Mouse (Mus musculus) heart, embryonic 16.5 days (tissue): ENCODE results near the gene Irak3. TPM values are rescaled to one million over a fixed set of nuclear protein-coding genes. Genes with fewer than 3 reads are reported as not detected.

ENCODE experiments used
- ATAC-seq: fragments of 200-750 bp; cut with Nextera tagmentation; replicated peaks from 2 replicates; pipeline ENCODE4 v1.8.0; 2017; ENCODE audit warnings: moderate number of reproducible peaks; ENCODE audit not compliant: insufficient read depth, low FRiP score; ENCODE audit errors: extremely low read depth
- H3K27ac ChIP-seq: fragments of 300-500 bp; sonication (generic); 2 replicates; pipeline ENCODE4 v1.5.1; 2014; ENCODE audit warnings: mild to moderate bottlenecking, low read length, control low read depth, moderate library complexity
- H3K27me3 ChIP-seq: fragments of 300-500 bp; sonication (generic); 2 replicates; pipeline ENCODE4 v1.6.1; 2014; ENCODE audit warnings: low read length, mixed read lengths; ENCODE audit not compliant: control insufficient read depth, insufficient read depth
- H3K36me3 ChIP-seq: fragments of 300-500 bp; sonication (generic); 2 replicates; pipeline ENCODE4 v1.6.1; 2014; ENCODE audit not compliant: control insufficient read depth, insufficient read depth
- H3K4me1 ChIP-seq: fragments of 300-500 bp; sonication (generic); 2 replicates; pipeline ENCODE4 v1.6.1; 2014; ENCODE audit warnings: low read length, mixed read lengths; ENCODE audit not compliant: control insufficient read depth, insufficient read depth
- H3K4me2 ChIP-seq: fragments of 300-500 bp; sonication (generic); 2 replicates; pipeline ENCODE4 v1.6.1; 2014; ENCODE audit warnings: low read depth, mild to moderate bottlenecking, control low read depth, low read length
- H3K4me3 ChIP-seq: fragments of 300-500 bp; sonication (generic); 2 replicates; pipeline ENCODE4 v1.5.1; 2014; ENCODE audit warnings: mild to moderate bottlenecking, control low read depth, low read length
- H3K9ac ChIP-seq: fragments of 300-500 bp; sonication (generic); 2 replicates; pipeline ENCODE4 v1.6.1; 2014; ENCODE audit warnings: low read length, control low read depth
- H3K9me3 ChIP-seq: fragments of 300-500 bp; sonication (generic); replicated peaks from 2 replicates; pipeline ENCODE4 v1.6.1; 2016; ENCODE audit warnings: low read length; ENCODE audit not compliant: control insufficient read depth
- WGBS: fragments of 180-500 bp; shearing (Covaris S2); extraction: QIAGEN DNeasy Blood & Tissue Kit; methylation state at CpG from one replicate; pipeline ENCODE4 v1.1.7; 2014; 5-methylcytosine and 5-hydroxymethylcytosine counted together
- polyA plus RNA-seq: library from polyadenylated mRNA; unstranded; fragments of >200 nt; fragmentation: Nextera tagmentation; extraction: Ambion mirVana; gene quantifications from 2 replicates; pipeline ENCODE4 v1.2.1, GENCODE M21; 2015

The Irak3 gene
- polyA plus RNA-seq, result 0.76 and 0.91 TPM in 2 replicates

- H3K9ac ChIP-seq, result peak within 1 kb of the TSS; percentile 67
- no peaks in the 10 kb centered on the region for H3K36me3 ChIP-seq
- peak; percentile 65; the same call in 1 of the 2 replicates for ATAC-seq
- no peaks in the 10 kb centered on the region; the same call in 1 of the 2 replicates for H3K4me1 ChIP-seq
- 1% methylated on average over 13 of the region's 13 CpGs for WGBS
- peak within 1 kb of the TSS; percentile 70 for H3K4me3 ChIP-seq
- peak within 1 kb of the TSS; percentile 96 for H3K4me2 ChIP-seq
- H3K9me3 ChIP-seq, result no peaks in the 10 kb centered on the region
- no peaks in the 10 kb centered on the region; the same call in 1 of the 2 replicates for H3K27me3 ChIP-seq
- no peak within 1 kb of the TSS for H3K27ac ChIP-seq
These were observed at the start of gene Irak3 for GRCm38 (mm10) chr10:120201961-120202402. TSS of gene Irak3 (minus strand) at chr10:120202130.

GRCm38 (mm10) chr10:120250911-120251683 lies 49.2 kb upstream of the Irak3 start:
- Histone ChIP-seq H3K36me3 (no peaks in the 10 kb centered on the region), H3K9ac (no peak overlapping the region), H3K27me3 (no peaks in the 10 kb centered on the region), H3K9me3 (no peaks in the 10 kb centered on the region), H3K4me3 (no peak overlapping the region), H3K27ac (no peak overlapping the region), H3K4me2 (no peak overlapping the region), H3K4me1 (no peaks in the 10 kb centered on the region)
- no peak for ATAC-seq
- WGBS, result 48% methylated on average over 11 of the region's 11 CpGs

- Histone ChIP-seq H3K4me2 (no peak overlapping the region), H3K4me1 (no peaks in the 10 kb centered on the region), H3K9ac (no peak overlapping the region), H3K36me3 (no peaks in the 10 kb centered on the region), H3K4me3 (no peak overlapping the region), H3K27ac (no peak overlapping the region), H3K27me3 (peaks cover 2% of the 10 kb centered on the region; the same call in 1 of the 2 replicates), H3K9me3 (no peaks in the 10 kb centered on the region)
- 38% methylated on average over 9 of the region's 9 CpGs for WGBS
- no peak for ATAC-seq
These were observed 45.2 kb upstream of the Irak3 start for GRCm38 (mm10) chr10:120246994-120247750.

GRCm38 (mm10) chr10:120245681-120246080 lies 43.8 kb upstream of the Irak3 start:
- H3K4me3 ChIP-seq, result no peak overlapping the region
- H3K36me3 ChIP-seq, result no peaks in the 10 kb centered on the region
- peaks cover 2% of the 10 kb centered on the region; the same call in 1 of the 2 replicates for H3K27me3 ChIP-seq
- no peak overlapping the region for H3K9ac ChIP-seq
- ATAC-seq, result no peak
- H3K4me1 ChIP-seq, result no peaks in the 10 kb centered on the region
- no peaks in the 10 kb centered on the region for H3K9me3 ChIP-seq
- H3K4me2 ChIP-seq, result no peak overlapping the region
- WGBS, result 77% methylated on average over 5 of the region's 5 CpGs
- no peak overlapping the region for H3K27ac ChIP-seq

- Histone ChIP-seq H3K4me3 (no peak overlapping the region), H3K9me3 (no peaks in the 10 kb centered on the region)
These were observed 40.5 kb upstream of the Irak3 start for GRCm38 (mm10) chr10:120242421-120242820.

GRCm38 (mm10) chr10:120239476-120239875 lies 37.5 kb upstream of the Irak3 start:
- H3K27ac ChIP-seq, result no peak overlapping the region
- no peak overlapping the region for H3K9ac ChIP-seq
- H3K36me3 ChIP-seq, result no peaks in the 10 kb centered on the region
- ATAC-seq, result no peak
- no peaks in the 10 kb centered on the region for H3K4me1 ChIP-seq
- WGBS, result 49% methylated on average over 6 of the region's 6 CpGs
- H3K27me3 ChIP-seq, result peaks cover 7% of the 10 kb centered on the region
- H3K9me3 ChIP-seq, result no peaks in the 10 kb centered on the region
- H3K4me3 ChIP-seq, result no peak overlapping the region
- no peak overlapping the region for H3K4me2 ChIP-seq

More at GRCm38 (mm10) chr10:120242421-120242820, 40.5 kb upstream of the Irak3 start:
- ATAC-seq, result no peak
- H3K27ac ChIP-seq, result no peak overlapping the region
- no peaks in the 10 kb centered on the region for H3K4me1 ChIP-seq
- WGBS, result 54% methylated on average over 6 of the region's 6 CpGs
- peaks cover 9% of the 10 kb centered on the region for H3K27me3 ChIP-seq
- H3K36me3 ChIP-seq, result no peaks in the 10 kb centered on the region
- no peak overlapping the region for H3K9ac ChIP-seq
- H3K4me2 ChIP-seq, result no peak overlapping the region

- Histone ChIP-seq H3K9ac (no peak overlapping the region), H3K27ac (no peak overlapping the region), H3K36me3 (no peaks in the 10 kb centered on the region), H3K27me3 (peaks cover 7% of the 10 kb centered on the region), H3K4me2 (no peak overlapping the region), H3K4me1 (peaks cover 5% of the 10 kb centered on the region), H3K9me3 (no peaks in the 10 kb centered on the region), H3K4me3 (no peak overlapping the region)
- ATAC-seq, result no peak
- WGBS, result 85% methylated on average over 8 of the region's 8 CpGs
These were observed 36.3 kb upstream of the Irak3 start for GRCm38 (mm10) chr10:120238241-120238640.

GRCm38 (mm10) chr10:120236855-120237254 lies 34.9 kb upstream of the Irak3 start:
- 78% methylated on average over 9 of the region's 9 CpGs for WGBS
- Histone ChIP-seq H3K9ac (no peak overlapping the region), H3K4me1 (peaks cover 5% of the 10 kb centered on the region), H3K27ac (no peak overlapping the region), H3K4me3 (no peak overlapping the region), H3K27me3 (peaks cover 7% of the 10 kb centered on the region), H3K4me2 (no peak overlapping the region), H3K36me3 (no peaks in the 10 kb centered on the region), H3K9me3 (no peaks in the 10 kb centered on the region)
- ATAC-seq, result no peak
